Mouse (Mus musculus): ENCODE results near the gene Vps4b.

- TF ChIP-seq CTCF (IDR thresholded peaks at IDR 0.05; ENCODE audit: low read depth) = no peak
- no peak for TF ChIP-seq EP300 (IDR thresholded peaks at IDR 0.05; ENCODE audit: low read depth)
These were observed 32.3 kb upstream of the Vps4b start for GRCm38 (mm10) chr1:106828784-106829183.

Measured in heart, postnatal 0 days (tissue).